ENCODE assay signal across 11 mouse cellular contexts in genomic region chr11:53889091-53889645, GRCm38 (mm10). TPM values are rescaled to one million over a fixed set of nuclear protein-coding genes. Genes with fewer than 3 reads are reported as not detected.
DNase-seq lines count a peak whose midpoint lies in the region; ATAC-seq and TF ChIP-seq lines count a peak whose summit lies in the region.
"Had no signal": no experiment of that assay in that cellular context is flagged by ENCODE, and none has a peak within 500 bp of the region (broad histone marks: within the 10 kb centered on the region; RNA-seq: fewer than 3 reads in every experiment).

No protein-coding gene starts in this region.

- no peaks in the 10 kb centered on the region for H3K27me3 ChIP-seq in intestine, embryonic 16.5 days (replicated peaks; ENCODE audit: control insufficient read depth, insufficient read depth, low read length)
- H3K27me3 ChIP-seq in stomach, postnatal 0 days (ENCODE audit: control insufficient read depth, insufficient read depth, low read length): no peaks in the 10 kb centered on the region
- no peaks in the 10 kb centered on the region for H3K27me3 ChIP-seq in forebrain, embryonic 13.5 days

- H3K36me3 ChIP-seq in intestine, embryonic 16.5 days (ENCODE audit: control insufficient read depth, insufficient read depth, low read length): no peaks in the 10 kb centered on the region
- no peaks in the 10 kb centered on the region for H3K36me3 ChIP-seq in stomach, postnatal 0 days (ENCODE audit: control insufficient read depth, insufficient read depth, low read length)
- 0 out of 2 replicates have a peak, but pooled peaks cover 3% of the 10 kb centered on the region for H3K36me3 ChIP-seq in forebrain, embryonic 13.5 days (ENCODE audit: poor library complexity, severe bottlenecking)

- 0 out of 2 replicates have a peak overlapping the region, but pooled peaks have one; percentile 6 for H3K27ac ChIP-seq in intestine, embryonic 16.5 days (ENCODE audit: low read length)
- H3K27ac ChIP-seq in stomach, postnatal 0 days (replicated peaks): no peak overlapping the region
- no peak overlapping the region for H3K27ac ChIP-seq in forebrain, embryonic 13.5 days
- H3K27ac ChIP-seq: midbrain, embryonic 10.5 days had no signal

- no peak for ATAC-seq in intestine, embryonic 16.5 days
- ATAC-seq in stomach, postnatal 0 days (ENCODE audit: low FRiP score, low TSS enrichment): no peak
- ATAC-seq in forebrain, embryonic 13.5 days: no peak

- 30% methylated on average over 4 of the region's 4 CpGs for WGBS in intestine, embryonic 16.5 days
- 41% methylated on average over 4 of the region's 4 CpGs for WGBS in stomach, postnatal 0 days
- WGBS in forebrain, embryonic 13.5 days: 70% methylated on average over 4 of the region's 4 CpGs

- no peak for TF ChIP-seq CTCF in stomach, postnatal 0 days (IDR thresholded peaks at IDR 0.05; ENCODE audit: low read depth)

- no peak overlapping the region for H3K4me2 ChIP-seq in intestine, embryonic 16.5 days (ENCODE audit: low read depth, low read length)
- peak overlapping the region; percentile 19 for H3K4me2 ChIP-seq in stomach, postnatal 0 days (replicated peaks; ENCODE audit: low read depth)
- H3K4me2 ChIP-seq in forebrain, embryonic 13.5 days: no peak overlapping the region

- TF ChIP-seq EP300 in stomach, postnatal 0 days (optimal IDR thresholded peaks at IDR 0.05): no peak

- H3K9me3 ChIP-seq in intestine, embryonic 16.5 days (ENCODE audit: control insufficient read depth, low read length): no peaks in the 10 kb centered on the region
- H3K9me3 ChIP-seq in stomach, postnatal 0 days (ENCODE audit: control insufficient read depth, low read length): no peaks in the 10 kb centered on the region
- H3K9me3 ChIP-seq in forebrain, embryonic 13.5 days (replicated peaks): no peaks in the 10 kb centered on the region
- H3K9me3 ChIP-seq: midbrain, embryonic 10.5 days had no signal

- H3K4me1 ChIP-seq in intestine, embryonic 16.5 days (ENCODE audit: control insufficient read depth, insufficient read depth, low read length): peaks cover 16% of the 10 kb centered on the region
- no peaks in the 10 kb centered on the region for H3K4me1 ChIP-seq in stomach, postnatal 0 days (replicated peaks; ENCODE audit: control insufficient read depth, insufficient read depth)
- H3K4me1 ChIP-seq in forebrain, embryonic 13.5 days: peaks cover 13% of the 10 kb centered on the region

- DNase-seq in heart, adult 11 months: peak; percentile 84
- no peak for DNase-seq in heart, postnatal 4 days
- peak; percentile 35 for DNase-seq in lung, postnatal 36 days
- no peak for DNase-seq in lung, postnatal 14 days
- no peak for DNase-seq in stomach, postnatal 0 days (ENCODE audit: low spot score)
- DNase-seq in c-Kit-positive CD71-positive TER-119-positive erythroid progenitor cells, embryonic 14.5 days (ENCODE audit: low spot score): no peak
- DNase-seq: gastrocnemius, postnatal 14 days; layer of hippocampus, adult 9-11 months had no signal

- H3K4me3 ChIP-seq in intestine, embryonic 16.5 days (ENCODE audit: low read length): no peak overlapping the region
- H3K4me3 ChIP-seq in stomach, postnatal 0 days (ENCODE audit: low read depth, low read length): no peak overlapping the region
- H3K4me3 ChIP-seq in forebrain, embryonic 13.5 days: no peak overlapping the region
- H3K4me3 ChIP-seq: midbrain, embryonic 10.5 days had no signal

- no peak overlapping the region for H3K9ac ChIP-seq in intestine, embryonic 16.5 days (ENCODE audit: low read depth, low read length)
- no peak overlapping the region for H3K9ac ChIP-seq in stomach, postnatal 0 days (ENCODE audit: low read length)
- H3K9ac ChIP-seq in forebrain, embryonic 13.5 days: no peak overlapping the region

RNA-seq across cellular contexts. Expression of gene Slc22a5, which starts 2.3 kb away (rescaled TPM):
- 10 to 100 TPM; 13.3 to 15.0 TPM for total RNA-seq in heart, postnatal 4 days (2021)
- 13.7 and 18.1 TPM in 2 replicates for polyA plus RNA-seq in intestine, embryonic 16.5 days (2015; fragmentation: Nextera tagmentation; extraction: Ambion mirVana)
- polyA plus RNA-seq in stomach, postnatal 0 days (2015; fragmentation: Nextera tagmentation; extraction: Ambion mirVana): 9.4 and 10.1 TPM in 2 replicates
- 6.9 and 8.7 TPM in 2 replicates for polyA plus RNA-seq in forebrain, embryonic 13.5 days (2015; fragmentation: Nextera tagmentation; extraction: Ambion mirVana)

RNA-seq across cellular contexts. Expression of gene Gm12216, which starts 30.1 kb away (rescaled TPM):
- total RNA-seq in heart, postnatal 4 days (2021): 1 to 10 TPM in 1 of 2 experiments, under 1 TPM in 1; 0.32 to 1.6 TPM
- 1.7 and 2.4 TPM in 2 replicates for polyA plus RNA-seq in intestine, embryonic 16.5 days (2015; fragmentation: Nextera tagmentation; extraction: Ambion mirVana)
- 1.9 and 2.3 TPM in 2 replicates for polyA plus RNA-seq in stomach, postnatal 0 days (2015; fragmentation: Nextera tagmentation; extraction: Ambion mirVana)
- polyA plus RNA-seq in forebrain, embryonic 13.5 days (2015; fragmentation: Nextera tagmentation; extraction: Ambion mirVana): 0.41 TPM in 1 of 2 replicates, not detected in the other

Comparison
In these comparisons a context has a peak if more than half of its experiments do, and no peak if none do; other contexts are left out.
1. DNase-seq: peak in heart, adult 11 months (single experiment) and lung, postnatal 36 days (single experiment); none in heart, postnatal 4 days (single experiment), lung, postnatal 14 days (single experiment), stomach, postnatal 0 days (single experiment) and c-Kit-positive CD71-positive TER-119-positive erythroid progenitor cells, embryonic 14.5 days (single experiment).